Mouse (Mus musculus) stomach, postnatal 0 days (tissue): ENCODE data around the gene Lrrc61. TPM values are rescaled to one million over a fixed set of nuclear protein-coding genes. Genes with fewer than 3 reads are reported as not detected.
A peak's percentile ranks its signal among the peaks of the same experiment; 100 is the strongest.

ENCODE experiments used
- ATAC-seq: fragments of 200-750 bp; cut with Nextera tagmentation; 2 replicates; pipeline ENCODE4 v1.8.0; 2017; ENCODE audit not compliant: low FRiP score, low TSS enrichment
- DNase-seq: peaks from one replicate; pipeline ENCODE4 v3.0.0-alpha.2; 2016; ENCODE audit warnings: low spot score
- H3K27ac ChIP-seq: fragments of 300-500 bp; sonication (generic); replicated peaks from 2 replicates; pipeline ENCODE4 v1.5.1; 2014; ENCODE audit warnings: mild to moderate bottlenecking, control low read depth
- H3K27me3 ChIP-seq: fragments of 300-500 bp; sonication (generic); 2 replicates; pipeline ENCODE4 v1.6.1; 2014; ENCODE audit warnings: low read length; ENCODE audit not compliant: control insufficient read depth, insufficient read depth
- H3K36me3 ChIP-seq: fragments of 300-500 bp; sonication (generic); 2 replicates; pipeline ENCODE4 v1.6.1; 2014; ENCODE audit warnings: low read length, mixed read lengths; ENCODE audit not compliant: control insufficient read depth, insufficient read depth
- H3K4me1 ChIP-seq: fragments of 300-500 bp; sonication (generic); replicated peaks from 2 replicates; pipeline ENCODE4 v1.6.1; 2014; ENCODE audit warnings: antibody characterized with exemption; ENCODE audit not compliant: control insufficient read depth, insufficient read depth
- H3K4me2 ChIP-seq: fragments of 300-500 bp; sonication (generic); replicated peaks from 2 replicates; pipeline ENCODE4 v1.6.1; 2014; ENCODE audit warnings: low read depth, mild to moderate bottlenecking, control low read depth, moderate library complexity
- H3K4me3 ChIP-seq: fragments of 300-500 bp; sonication (generic); 2 replicates; pipeline ENCODE4 v1.5.1; 2014; ENCODE audit warnings: low read depth, low read length, control low read depth
- H3K9ac ChIP-seq: fragments of 300-500 bp; sonication (generic); 2 replicates; pipeline ENCODE4 v1.6.1; 2014; ENCODE audit warnings: mild to moderate bottlenecking, low read length, control low read depth, mixed read lengths
- H3K9me3 ChIP-seq: fragments of 300-500 bp; sonication (generic); 2 replicates; pipeline ENCODE4 v1.6.1; 2016; ENCODE audit warnings: low read length; ENCODE audit not compliant: control insufficient read depth
- CTCF ChIP-seq: IDR thresholded peaks from 2 replicates; pipeline ENCODE4 v1.5.1; 2016; ENCODE audit warnings: antibody characterized with exemption, low read depth, mild to moderate bottlenecking, moderate library complexity
- EP300 ChIP-seq: optimal IDR thresholded peaks from 2 replicates; pipeline ENCODE3; 2016; ENCODE audit warnings: antibody characterized with exemption
- WGBS: fragments of 180-500 bp; shearing (Covaris S2); extraction: QIAGEN DNeasy Blood & Tissue Kit; methylation state at CpG from one replicate; pipeline ENCODE4 v1.1.7; 2014; 5-methylcytosine and 5-hydroxymethylcytosine counted together
- polyA plus RNA-seq: library from polyadenylated mRNA; unstranded; fragments of >200 nt; fragmentation: Nextera tagmentation; extraction: Ambion mirVana; gene quantifications from 2 replicates; pipeline ENCODE4 v1.2.1, GENCODE M21; 2015

Lrrc61 gene
- polyA plus RNA-seq, 1 experiment from 2014 or later, result 3.9 TPM

DNA sequence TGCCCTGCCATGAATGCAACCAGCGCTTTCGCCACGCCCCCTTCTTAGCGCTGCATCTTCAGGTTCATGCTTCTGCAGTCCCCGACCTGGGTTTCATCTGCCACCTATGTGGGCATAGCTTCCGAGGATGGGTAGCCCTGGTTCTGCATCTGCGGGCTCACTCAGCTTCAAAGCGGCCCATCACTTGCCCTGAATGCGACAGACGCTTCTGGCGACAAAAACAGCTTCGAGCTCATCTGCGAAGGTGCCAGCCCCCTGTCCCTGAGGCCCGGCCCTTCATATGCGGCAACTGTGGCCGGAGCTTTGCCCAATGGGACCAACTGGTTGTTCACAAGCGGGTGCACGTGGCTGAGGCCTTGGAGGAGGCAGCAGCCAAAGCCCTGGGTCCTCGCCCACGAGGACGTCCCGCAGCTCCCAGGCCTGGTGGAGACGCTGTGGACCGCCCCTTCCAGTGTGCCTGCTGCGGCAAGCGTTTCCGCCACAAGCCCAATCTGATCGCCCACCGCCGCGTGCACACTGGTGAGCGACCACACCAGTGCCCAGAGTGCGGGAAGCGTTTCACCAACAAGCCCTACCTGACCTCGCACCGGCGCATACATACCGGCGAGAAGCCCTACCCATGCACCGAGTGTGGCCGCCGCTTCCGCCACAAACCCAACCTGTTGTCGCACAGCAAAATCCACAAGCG lies 42.1 kb downstream of the Lrrc61 start:
- H3K9ac ChIP-seq, result no peak overlapping the region
- no peaks in the 10 kb centered on the region for H3K27me3 ChIP-seq
- 95% methylated on average over 43 of the region's 45 CpGs for WGBS
- H3K9me3 ChIP-seq, result no peaks in the 10 kb centered on the region
- no peak overlapping the region for H3K27ac ChIP-seq
- no peak overlapping the region for H3K4me2 ChIP-seq
- peaks cover 19% of the 10 kb centered on the region for H3K36me3 ChIP-seq
- DNase-seq (no peak), ATAC-seq (no peak)
- no peak overlapping the region for H3K4me3 ChIP-seq
- TF ChIP-seq EP300 (no peak), CTCF (no peak)
- peaks cover 8% of the 10 kb centered on the region; the same call in 1 of the 2 replicates for H3K4me1 ChIP-seq

DNA sequence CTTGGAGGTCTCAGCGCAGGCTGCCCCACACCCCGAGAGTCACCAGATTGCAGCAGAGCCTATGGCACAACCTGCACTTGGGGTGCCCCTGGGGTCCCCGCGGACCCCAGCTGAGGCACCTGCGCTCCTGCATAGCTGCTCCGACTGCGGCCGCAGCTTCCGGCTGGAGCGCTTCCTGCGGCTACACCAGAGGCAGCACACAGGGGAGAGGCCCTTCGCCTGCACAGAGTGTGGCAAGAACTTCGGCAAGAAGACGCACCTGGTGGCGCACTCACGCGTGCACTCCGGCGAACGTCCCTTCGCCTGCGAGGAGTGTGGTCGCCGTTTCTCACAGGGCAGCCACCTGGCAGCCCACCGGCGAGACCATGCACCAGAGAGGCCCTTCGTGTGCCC lies 42.6 kb downstream of the Lrrc61 start:
- 97% methylated on average over 27 of the region's 27 CpGs for WGBS
- no peaks in the 10 kb centered on the region for H3K9me3 ChIP-seq
- ATAC-seq (no peak), DNase-seq (no peak)
- no peak overlapping the region for H3K27ac ChIP-seq
- H3K4me2 ChIP-seq, result no peak overlapping the region
- no peak overlapping the region for H3K9ac ChIP-seq
- H3K4me1 ChIP-seq, result peaks cover 8% of the 10 kb centered on the region; the same call in 1 of the 2 replicates
- H3K4me3 ChIP-seq, result no peak overlapping the region
- H3K36me3 ChIP-seq, result peaks cover 19% of the 10 kb centered on the region
- H3K27me3 ChIP-seq, result no peaks in the 10 kb centered on the region
- TF ChIP-seq EP300 (no peak), CTCF (no peak)

DNA sequence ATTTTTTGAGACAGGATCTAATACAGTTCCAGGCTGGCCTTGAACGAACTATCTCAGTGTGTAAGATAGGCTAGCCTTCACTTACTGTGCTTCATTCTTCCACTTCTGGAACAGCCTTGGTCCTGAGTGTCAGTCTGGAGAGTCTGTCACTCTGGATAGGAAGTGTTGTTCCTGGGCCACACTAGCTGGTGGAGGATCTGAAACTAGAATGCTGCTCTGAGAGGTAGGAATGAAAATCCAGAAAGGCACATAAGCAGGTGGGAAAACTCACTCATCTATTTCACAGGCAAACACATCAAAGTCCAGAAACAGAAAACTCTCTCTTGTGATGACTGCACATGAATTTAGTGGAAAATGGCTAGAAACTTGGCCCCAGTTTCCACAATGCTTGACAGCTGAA lies 46.0 kb downstream of the Lrrc61 start:
- Histone ChIP-seq H3K9ac (no peak overlapping the region), H3K9me3 (no peaks in the 10 kb centered on the region), H3K4me3 (no peak overlapping the region), H3K36me3 (peaks cover 19% of the 10 kb centered on the region), H3K4me2 (no peak overlapping the region), H3K4me1 (no peaks in the 10 kb centered on the region), H3K27me3 (no peaks in the 10 kb centered on the region), H3K27ac (no peak overlapping the region)
- no peak for TF ChIP-seq EP300
- TF ChIP-seq CTCF, result no peak
- ATAC-seq, result no peak
- 92% methylated on average over 1 of the region's 1 CpGs for WGBS
- DNase-seq, result no peak

DNA sequence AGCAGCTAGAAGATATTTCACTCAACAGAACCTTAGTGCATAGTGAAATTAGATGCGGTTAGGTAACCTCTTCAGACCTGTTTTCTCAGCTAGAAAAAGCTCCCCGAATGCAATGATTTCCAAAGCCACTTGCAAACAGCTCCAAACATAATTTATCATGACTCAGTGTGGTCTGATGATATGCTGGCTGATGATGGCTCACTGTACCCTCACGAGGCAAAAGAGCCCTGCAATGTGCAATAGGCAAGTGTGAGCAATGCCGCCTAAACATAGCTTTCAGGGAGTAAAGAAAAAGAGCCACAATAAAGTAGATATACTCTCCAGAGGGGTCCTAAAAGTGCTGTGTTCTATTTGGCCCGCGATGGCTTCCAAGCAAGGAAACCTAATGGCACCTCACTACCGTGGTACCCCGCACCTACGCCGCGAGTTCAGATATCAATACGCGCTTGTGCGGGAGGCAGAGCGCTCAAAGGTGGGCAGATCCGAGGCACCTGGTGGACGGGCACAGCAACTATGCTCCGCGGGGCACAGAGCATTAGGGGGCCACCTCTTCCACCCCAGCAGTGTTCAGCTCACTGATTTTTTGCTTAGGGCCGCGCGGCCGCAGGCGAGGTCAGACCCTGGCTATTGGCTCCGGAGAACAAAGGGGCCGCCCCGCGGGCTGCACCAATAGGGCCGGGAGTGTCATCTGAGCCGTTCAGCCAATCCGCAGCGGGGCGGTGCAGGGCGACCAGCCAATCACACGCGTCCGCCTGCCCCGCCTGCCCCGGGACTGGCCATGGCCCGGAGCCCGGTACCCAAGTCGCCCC lies 46.9 kb downstream of the Lrrc61 start, which contains the start of gene Zfp775:
Gene Zfp775 (plus strand): TSS at position 793 of the 809 bp plus-strand sequence.
- TF ChIP-seq EP300, result peak; percentile 63
- TF ChIP-seq CTCF, result no peak
- H3K9me3 ChIP-seq, result no peaks in the 10 kb centered on the region
- peak within 1 kb of the TSS; percentile 82 for H3K27ac ChIP-seq
- H3K4me1 ChIP-seq, result no peaks in the 10 kb centered on the region
- WGBS, result 5% methylated on average over 42 of the region's 42 CpGs
- H3K4me2 ChIP-seq, result peak within 1 kb of the TSS; percentile 95
- ATAC-seq, result peak; percentile 99
- peak; percentile 95 for DNase-seq
- peak within 1 kb of the TSS; percentile 71 for H3K9ac ChIP-seq
- H3K27me3 ChIP-seq, result no peaks in the 10 kb centered on the region
- H3K36me3 ChIP-seq, result peaks cover 14% of the 10 kb centered on the region
- H3K4me3 ChIP-seq, result peak within 1 kb of the TSS; percentile 55

DNA sequence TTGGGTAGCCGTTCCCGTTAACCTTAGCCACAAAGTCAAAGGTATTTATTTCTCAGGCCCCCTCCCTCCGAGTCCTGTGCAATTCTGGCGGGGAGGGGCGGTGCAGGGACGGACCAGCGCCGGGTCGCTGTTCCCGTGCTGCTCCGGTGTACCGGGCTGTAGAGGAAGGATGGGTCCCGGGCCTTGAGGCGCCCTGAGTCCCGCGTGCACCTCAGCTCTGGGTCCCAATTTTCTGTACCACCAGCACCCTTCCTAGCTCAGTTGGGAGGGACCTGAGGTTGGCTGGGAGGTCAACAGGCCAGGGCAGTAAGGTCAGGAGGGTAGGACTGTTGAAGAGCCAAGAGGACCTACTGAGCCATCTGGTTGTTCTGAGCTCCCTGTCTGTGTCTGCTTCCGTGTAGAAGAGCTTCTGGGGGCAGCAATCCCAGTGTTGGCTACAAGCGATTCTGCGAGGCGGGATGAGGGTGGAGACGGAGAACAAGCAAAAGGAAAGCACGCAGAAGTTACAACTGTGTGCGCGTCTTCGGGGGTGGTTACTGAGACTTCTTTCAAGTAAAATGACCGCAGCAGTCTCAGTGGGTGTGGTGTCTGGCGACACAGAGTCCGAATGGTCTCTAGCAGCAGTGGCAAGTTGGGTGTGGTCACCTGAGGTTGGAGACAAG lies 47.6 kb downstream of the Lrrc61 start:
- H3K4me1 ChIP-seq, result no peaks in the 10 kb centered on the region
- no peaks in the 10 kb centered on the region for H3K9me3 ChIP-seq
- peak overlapping the region; percentile 71 for H3K9ac ChIP-seq
- peak overlapping the region; percentile 55 for H3K4me3 ChIP-seq
- peak; percentile 74 for ATAC-seq
- TF ChIP-seq EP300 (no peak), CTCF (no peak)
- peak; percentile 33 for DNase-seq
- H3K27me3 ChIP-seq, result no peaks in the 10 kb centered on the region
- peaks cover 7% of the 10 kb centered on the region for H3K36me3 ChIP-seq
- H3K4me2 ChIP-seq, result peak overlapping the region; percentile 95
- peak overlapping the region; percentile 82 for H3K27ac ChIP-seq
- under 1% methylated on average over 28 of the region's 28 CpGs for WGBS
